Mouse (Mus musculus) liver, embryonic 14.5 days (tissue): Measurements from ENCODE around the gene H2-K1.

Experiments
- CTCF ChIP-seq: IDR thresholded peaks from 2 replicates; pipeline ENCODE4 v1.5.1; 2016; ENCODE audit warnings: antibody characterized with exemption, low read depth, control low read depth
- EP300 ChIP-seq: IDR thresholded peaks from 2 replicates; pipeline ENCODE4 v1.6.1; 2016; ENCODE audit warnings: antibody characterized with exemption, low read depth

DNA sequence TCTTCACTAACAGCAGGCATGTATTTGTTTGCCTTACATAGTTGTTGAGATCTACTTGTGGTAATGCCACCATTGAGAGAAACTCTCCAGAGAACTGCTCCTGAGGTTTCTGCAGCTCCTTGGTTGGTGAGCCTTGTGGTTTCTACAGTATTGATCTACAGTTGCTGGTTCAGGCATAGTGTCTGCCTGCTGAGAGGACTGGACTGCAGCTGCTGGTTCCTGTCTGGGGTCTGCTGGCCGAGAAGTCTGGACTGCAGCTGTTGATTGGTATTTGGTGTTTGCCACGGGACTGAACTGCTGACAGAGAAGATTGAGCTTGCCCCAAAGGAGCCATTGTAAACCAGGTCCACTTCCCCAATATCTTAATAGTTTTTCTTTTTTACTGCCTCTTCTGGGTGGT lies 6.4 kb upstream of the H2-K1 start:
- TF ChIP-seq EP300 (no peak), CTCF (no peak)
